Mouse (Mus musculus) testis, postnatal 14 days (tissue): ENCODE results near the gene Pirb.
"Not testable (repeated sequence)": the region's sequence is repeated elsewhere in the genome, so short reads cannot be mapped to it uniquely, and the experiment has no call there.

Experiments
- DNase-seq: peaks from one replicate; pipeline ENCODE4 v3.0.0; 2021; ENCODE audit warnings: low spot score

Gene Pirb

DNA sequence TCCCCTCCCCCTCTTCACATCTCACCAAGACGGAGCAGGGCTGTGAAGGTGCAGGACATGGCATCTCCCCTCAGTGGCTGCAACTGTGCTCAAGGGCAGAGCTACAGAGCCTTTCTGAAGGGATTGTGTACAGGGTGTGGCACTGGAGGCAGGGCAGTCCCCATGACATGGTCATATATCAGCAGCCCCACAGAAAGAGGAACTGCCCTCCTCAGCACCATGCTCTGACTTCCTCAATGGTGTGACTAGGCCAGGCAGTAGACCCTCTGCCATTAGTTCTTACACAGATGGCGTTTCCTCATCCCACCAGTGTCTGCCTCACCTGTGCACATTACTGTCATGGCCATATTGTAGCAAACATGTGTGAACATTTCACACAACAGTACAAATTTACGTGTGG lies at the start of gene Pirb:
TSS of gene Pirb (minus strand) at position 124 of the 400 bp plus-strand sequence.
- DNase-seq = not testable (repeated sequence)

DNA sequence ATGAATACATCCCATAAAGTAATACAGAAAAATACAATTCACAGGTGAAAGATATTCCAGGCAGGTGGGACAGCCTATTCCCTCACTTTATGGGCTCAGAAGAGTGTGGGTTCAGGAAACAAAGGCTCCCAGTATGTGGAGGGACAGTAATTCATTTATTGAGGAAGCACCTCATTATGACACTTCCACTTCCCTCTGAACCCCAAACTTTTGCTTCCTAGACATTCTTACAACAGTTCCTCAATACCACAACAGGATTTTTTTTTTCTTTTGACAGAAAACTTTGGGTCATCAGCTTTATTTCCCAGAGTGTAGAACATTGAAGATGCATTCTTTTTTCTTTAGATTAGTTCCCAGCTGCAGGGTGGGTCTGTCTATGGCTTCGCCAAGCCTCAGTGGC lies 12.5 kb upstream of the Pirb start:
- DNase-seq = not testable (repeated sequence)

DNA sequence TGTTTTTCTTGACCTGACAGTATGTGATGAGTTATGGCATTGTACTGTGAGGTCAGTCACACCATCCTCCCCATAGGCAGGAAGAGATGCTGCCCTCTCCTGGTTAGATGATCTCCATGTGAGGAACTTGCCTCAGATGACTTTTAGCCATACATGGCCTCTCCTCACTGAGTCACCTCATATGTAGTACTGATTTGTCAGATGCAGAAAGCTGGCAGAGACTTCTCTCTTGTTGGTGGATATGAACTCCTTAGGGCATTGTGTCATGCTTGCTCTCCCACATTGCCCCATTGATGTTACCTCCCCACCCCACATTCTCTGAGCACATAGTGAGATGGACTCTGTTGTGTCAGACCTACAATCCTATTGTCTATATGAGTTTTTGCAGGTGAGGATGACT lies 5.3 kb upstream of the Pirb start:
- DNase-seq = not testable (repeated sequence)

DNA sequence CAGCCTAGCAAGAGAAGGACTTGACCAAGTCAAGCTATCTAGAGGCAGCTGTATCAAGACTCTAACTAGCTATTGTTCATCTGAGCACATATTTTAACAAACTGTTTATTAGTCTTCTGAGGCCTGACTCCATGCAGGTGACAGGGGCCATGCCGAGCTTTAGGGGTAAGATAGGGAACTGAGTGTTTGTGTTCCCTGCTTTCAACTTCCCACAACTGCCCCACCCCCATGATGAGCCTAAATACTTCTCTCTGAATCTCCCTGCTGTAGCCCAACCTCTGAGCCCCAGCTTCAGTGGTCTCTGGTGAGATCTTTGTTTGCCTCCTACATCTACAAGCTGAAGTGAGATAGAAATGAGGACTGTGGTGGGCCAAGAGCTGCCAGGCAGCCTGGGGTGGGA lies 4.9 kb downstream of the Pirb start:
- no peak for DNase-seq

DNA sequence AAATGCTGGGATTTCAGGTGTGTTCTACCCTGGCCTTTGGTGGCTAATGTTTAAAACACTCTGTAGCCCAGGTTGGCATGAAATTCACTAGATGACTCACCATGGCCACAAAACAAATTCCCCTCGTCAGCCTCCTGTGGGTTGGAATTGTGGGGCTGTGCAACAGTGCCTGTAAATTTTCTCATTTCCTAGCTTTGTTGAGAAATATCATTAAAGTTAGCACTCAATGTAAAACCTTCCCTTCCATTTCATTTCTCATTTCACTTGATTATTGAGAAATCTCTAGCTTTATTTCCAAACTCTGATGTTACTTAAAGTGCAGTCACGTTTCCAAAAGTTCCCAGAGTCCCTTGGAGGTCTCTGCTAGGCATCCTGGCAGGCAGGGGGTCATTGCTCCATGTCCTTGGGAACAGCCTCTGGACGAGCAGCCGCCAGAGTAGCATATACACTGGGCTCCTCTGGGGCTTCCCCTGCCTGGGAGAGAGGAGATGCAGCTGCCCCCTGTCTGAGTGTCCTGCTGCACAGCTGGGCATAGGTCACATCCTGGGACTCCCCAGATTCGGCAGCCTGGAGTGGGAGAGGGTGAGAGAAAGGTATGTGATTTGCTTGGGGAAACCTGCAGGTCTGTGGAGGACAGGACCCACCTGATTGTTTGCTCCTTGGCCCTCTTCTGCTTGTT lies 7.8 kb downstream of the Pirb start:
- no peak for DNase-seq

DNA sequence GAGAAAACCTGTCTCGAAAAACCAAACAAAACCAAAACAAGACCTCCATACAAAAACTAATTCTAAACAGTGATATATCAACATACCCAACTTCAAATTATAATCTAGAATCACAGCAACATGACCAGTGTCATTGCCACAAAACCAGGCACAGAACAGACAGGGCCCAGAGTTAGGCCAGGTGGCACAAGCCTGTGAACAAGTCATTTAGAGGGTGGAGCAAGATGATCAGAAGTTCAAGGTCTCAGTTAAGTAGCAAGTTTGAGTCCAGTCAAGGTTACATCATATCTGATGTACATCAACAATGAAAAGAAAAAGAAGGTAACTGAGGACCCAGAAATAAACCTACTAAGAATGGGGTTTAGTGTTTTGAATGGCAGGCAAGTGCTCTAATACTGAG lies 11.2 kb downstream of the Pirb start:
- DNase-seq = no peak

DNA sequence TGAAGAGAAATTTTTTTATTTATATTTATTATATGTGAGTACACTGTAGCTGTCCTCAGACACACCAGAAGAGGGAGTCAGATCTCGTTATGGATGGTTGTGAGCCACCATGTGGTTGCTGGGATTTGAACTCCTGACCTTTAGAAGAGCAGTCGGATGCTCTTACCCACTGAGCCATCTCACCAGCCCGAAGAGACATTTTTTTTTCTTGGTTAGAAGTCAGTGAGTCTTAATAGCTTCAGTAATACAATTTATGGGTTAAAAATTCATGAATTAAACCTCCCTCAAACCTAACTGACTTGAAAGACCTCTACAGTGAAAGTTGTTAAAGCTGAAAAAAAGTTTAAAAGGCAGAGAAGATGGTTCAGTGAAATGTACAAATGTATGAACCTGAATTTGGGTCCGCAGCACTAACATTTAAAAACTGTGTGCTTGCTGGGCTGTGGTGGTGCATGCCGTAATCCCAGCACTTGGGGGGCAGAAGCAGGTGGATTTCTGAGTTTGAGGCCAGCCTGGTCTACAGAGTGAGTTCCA lies 11.7 kb downstream of the Pirb start:
- not testable (repeated sequence) for DNase-seq

DNA sequence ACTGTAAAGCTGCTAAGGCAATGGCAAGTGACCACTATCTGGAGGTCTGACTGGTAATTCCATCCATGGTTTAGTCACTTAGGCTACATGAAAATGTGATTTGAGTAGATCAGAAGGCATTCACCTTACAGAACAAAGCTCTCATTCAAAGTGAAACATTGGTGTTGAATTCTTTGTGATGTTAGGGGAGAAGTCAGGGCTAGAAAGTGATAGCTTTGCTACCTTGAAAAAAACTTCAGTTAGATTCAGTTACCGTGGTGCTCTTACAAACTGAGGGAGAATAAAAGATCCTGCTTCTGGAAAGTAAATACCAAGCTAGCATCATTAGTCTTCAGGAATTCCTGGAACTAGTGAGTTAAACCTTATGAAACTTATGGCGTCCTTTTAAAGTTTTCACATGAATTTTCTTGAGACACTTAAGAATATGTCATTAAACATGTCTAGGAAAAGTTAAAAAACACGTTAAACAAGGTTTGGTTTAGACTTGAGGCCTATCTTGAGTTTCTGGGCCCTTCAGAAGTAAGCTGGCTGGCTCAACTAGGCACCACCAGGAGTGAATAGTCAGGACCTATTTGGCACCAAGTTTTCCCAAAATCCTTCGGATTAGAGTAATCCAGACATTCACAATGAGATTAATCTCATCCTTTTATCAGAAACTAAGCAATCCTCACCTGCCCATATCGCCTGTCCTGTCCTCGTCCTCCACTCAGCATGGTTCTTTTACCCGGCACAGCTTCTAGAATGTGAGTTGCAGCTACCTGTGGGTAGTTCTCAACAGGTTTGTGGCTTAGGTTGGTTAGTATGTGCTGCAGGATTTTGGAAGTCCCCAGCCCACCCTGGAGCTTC lies 12.4 kb downstream of the Pirb start:
- DNase-seq = no peak

DNA sequence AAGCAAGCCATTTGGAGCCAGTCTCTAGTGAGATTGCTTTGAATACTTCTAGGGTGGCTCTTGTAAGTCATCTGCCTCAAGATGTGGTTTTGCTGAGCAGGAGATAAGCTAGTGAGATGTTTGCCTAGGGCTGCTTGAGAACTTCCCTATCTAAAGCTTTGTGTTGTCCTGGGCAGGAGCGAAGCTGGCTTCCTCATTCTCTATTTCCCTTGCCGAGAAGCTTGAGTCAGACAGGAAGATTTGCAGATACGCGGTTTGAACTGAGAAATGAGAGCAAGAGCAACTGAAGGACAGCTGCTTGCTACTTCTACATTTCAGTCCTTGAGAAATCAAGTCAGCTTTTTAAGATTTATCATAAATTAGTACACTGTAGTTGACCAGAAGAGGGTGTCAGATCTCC lies 13.2 kb downstream of the Pirb start:
- no peak for DNase-seq

DNA sequence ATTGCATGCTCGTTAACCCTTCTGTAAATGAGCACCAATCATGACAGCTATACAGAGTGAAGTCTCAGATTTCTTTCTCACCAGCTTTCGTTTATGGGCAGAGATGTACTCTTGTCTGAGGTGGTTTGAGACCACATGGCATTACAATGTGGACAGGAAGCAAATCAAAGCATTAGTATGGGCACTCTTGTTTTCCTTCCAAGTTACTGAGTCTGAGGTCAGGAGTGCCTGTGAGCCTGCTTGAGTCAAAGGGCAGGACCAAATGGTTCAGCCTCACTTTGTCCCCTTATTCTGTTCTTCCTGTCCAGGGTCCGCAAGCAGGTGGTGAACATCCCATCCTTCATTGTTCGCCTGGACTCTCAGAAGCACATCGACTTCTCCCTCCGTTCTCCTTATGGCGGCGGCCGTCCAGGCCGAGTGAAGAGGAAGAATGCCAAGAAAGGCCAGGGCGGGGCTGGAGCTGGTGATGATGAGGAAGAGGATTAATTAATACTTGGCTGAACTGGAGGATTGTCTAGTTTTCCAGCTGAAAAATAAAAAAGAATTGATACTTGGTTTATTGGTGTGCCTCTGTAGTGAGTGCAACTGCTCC lies 13.8 kb downstream of the Pirb start:
- DNase-seq = no peak

DNA sequence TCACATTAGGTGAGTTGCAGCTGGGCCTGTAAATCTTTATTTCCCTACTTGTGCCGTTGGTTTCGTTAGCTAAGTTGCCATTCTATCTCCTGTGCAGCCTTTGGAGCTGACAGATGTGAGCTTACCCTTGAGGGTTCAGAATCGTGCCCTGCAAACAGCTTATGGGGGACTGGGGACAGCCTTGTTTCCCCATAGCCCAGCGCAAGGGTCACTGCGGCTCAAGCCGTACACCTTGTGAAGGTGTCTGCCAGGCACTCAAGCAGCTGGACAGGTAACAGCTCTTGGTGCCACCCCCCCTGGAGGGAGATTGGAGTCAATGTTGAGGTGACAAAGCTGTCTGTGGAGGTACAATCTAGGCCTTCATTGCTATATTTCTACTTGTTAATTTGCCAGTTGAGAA lies 14.3 kb downstream of the Pirb start:
- no peak for DNase-seq

DNA sequence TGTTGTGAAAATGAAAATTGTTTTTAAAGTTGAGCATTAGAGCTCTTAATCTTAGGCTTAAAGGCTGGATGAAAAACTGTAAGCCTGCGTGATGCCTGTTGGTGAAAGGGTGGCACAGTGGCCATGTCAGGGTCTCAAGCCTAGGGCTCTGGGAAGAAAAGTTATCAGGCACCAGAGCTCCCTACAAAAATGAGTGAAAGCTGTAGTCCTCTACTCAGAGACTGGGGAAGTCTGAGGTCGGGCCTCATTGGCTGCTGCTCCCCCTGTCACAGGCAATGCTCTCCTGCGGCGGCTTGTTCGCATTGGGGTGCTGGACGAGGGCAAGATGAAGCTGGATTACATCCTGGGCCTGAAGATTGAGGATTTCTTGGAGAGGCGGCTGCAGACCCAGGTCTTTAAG lies 14.7 kb downstream of the Pirb start:
- DNase-seq = not testable (repeated sequence)

DNA sequence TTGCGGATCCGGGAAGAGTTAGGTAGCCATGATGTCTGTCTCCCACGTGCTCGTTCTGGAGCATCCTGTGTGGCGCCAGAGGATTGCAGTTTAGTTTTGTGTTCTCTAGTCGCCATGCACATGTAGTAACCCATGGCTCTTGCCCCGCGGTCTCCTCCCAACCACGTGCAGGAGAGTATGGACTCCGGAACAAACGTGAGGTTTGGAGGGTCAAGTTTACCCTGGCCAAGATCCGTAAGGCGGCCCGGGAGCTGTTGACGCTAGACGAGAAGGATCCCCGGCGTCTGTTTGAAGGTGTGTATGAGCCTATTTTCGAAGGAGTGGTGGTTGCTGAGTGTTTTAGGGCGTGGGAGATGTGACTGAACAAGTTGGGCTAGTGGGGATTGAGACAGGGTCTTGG lies 15.7 kb downstream of the Pirb start:
- no peak for DNase-seq

DNA sequence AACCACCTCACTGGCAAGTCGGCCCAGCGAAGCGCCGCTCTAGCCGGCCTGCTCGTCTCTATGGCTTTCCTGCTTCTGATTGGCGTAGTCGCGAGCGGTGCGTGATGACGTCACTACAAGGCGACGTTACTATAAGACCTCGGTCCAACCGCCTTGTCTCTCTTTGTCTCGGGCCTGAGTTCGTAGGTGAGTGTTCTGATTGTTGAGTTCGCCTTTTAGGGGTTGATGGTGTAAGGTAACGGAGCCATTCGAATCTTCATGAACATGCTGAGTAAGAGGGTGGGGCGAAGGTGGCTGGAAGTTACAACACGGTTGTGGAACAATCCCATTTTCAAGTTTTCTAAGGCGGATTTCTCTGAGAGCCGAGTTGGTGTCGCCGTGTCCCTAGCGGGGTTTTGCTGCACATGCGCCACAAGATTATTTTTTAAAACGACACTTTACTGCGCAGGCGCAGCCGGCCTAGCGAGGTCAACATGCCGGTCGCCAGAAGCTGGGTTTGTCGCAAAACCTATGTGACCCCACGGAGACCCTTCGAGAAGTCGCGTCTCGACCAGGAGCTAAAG lies 16.2 kb downstream of the Pirb start, which contains the start of gene Rps9:
TSS of gene Rps9 (plus strand) at position 115 of the 563 bp plus-strand sequence.
- peak; percentile 96 for DNase-seq

DNA sequence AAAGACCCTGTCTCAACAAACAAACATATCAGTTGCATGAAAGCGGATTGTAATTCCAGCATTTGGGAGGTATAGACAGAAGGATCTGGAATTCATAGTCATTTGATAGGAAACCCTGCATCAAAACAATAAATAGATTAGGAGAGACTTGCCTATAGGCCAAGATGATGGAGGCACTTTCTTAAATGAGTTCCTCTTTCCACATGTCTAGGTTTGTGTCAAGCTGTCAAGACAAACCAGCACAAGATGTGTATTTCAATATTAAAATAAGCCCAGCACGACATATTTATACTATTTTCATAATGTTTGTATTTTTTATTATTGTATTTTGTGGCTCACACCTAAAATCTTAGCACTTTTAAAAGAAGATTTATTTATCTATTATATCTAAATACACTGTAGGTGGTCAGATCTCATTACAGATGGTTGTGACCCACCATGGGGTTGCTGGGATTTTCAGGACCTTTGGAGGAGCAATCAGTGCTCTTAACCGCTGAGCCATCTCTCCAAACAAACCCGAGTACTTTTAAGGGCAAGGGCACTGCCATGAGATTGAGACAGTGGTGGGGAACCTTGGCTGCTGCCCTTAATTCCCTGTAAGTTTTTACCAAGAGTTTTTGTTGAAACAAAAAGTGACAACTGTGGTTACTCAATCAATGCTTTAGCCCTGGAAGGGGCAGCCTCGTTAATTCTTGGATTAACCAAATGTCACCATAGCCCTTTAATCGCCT lies 16.9 kb downstream of the Pirb start:
- DNase-seq = no peak

DNA sequence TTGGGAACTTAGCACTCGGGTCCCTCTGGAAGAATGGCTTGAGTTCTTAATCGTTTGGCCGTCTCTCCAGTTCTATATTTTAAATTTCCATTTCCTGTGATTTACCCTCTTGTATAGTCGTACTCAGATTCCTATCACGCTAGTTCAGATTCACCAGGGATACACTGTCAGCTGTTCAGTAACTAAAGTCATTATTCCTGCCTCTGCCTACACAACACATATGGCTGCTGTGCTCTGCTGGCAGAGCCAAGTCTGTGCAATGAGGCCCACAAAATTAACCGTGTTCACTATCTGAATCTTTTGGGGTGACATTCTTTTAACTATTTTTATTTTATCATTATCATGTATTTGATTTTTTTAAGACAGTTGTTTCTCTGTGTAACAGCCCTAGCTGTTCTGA lies 21.7 kb downstream of the Pirb start:
- no peak for DNase-seq

DNA sequence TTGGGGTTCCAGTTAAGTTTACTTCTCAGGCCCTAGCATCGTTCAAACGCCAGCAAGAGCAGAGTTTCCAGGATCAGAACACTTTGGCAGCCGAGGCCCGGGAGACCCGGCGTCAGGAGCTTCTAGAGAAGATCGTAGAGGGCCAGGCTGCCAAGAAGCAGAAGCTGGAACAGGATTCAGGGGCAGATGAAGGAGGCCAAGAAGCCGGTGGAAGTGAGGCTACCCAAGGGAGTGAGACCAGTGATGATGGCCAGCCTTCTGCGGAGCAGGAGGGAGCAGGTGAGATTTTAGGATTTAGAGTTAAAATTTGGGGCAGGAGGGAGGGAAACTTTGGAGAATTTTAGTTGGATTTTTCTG lies 25.3 kb downstream of the Pirb start:
- DNase-seq = not testable (repeated sequence)

DNA sequence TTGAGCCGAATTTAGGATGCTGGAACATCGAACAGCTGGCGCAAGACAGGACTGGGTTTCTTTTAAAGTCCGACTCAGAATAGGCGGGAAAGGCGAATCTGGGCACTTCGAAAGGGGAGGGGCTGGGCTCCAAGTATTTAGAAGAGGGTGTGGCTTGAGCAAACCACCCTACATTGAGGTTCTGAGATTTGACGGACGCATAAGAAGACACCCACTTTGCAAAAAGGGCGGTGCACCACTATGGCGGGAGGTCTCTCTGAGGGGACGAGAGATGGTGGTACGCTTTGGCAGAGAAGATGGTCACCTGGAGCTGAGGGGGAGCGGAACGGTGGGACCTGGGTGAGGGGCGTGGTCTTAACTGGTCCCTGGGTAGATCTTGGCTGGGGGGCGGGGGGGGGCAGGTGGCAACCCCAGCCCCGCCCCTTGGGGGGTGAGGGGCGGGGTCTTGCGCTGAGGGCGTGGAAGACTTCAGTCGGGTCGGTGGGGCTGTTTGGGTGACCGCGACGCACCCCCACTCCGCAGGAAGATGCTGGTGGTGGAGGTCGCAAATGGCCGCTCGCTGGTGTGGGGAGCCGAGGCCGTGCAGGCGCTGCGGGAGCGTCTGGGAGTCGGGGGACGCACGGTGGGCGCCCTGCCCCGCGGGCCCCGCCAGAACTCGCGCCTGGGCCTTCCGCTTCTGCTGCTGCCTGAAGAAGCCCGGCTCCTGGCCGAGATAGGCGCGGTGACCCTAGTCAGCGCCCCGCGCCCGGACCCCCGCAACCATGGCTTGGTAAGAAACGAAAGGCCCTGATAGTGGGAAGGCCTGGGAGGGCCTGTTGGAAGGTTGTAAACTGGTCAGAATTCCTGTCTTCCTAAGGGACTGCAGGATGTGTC lies 25.9 kb downstream of the Pirb start:
- DNase-seq = peak; percentile 83

DNA sequence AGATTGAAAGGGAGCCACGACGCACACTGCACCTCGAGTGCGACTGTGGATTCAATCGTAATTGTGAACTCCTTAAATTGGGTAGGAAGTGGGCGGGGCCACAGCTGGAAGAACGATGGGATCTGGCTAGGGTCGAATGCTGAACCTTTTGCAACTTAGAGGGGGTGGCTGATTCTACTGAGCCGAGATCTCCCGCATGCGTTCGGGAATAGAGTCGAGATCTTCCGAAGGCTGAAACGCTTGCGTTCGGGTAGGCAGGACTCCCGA lies 26.4 kb downstream of the Pirb start:
- DNase-seq = no peak

DNA sequence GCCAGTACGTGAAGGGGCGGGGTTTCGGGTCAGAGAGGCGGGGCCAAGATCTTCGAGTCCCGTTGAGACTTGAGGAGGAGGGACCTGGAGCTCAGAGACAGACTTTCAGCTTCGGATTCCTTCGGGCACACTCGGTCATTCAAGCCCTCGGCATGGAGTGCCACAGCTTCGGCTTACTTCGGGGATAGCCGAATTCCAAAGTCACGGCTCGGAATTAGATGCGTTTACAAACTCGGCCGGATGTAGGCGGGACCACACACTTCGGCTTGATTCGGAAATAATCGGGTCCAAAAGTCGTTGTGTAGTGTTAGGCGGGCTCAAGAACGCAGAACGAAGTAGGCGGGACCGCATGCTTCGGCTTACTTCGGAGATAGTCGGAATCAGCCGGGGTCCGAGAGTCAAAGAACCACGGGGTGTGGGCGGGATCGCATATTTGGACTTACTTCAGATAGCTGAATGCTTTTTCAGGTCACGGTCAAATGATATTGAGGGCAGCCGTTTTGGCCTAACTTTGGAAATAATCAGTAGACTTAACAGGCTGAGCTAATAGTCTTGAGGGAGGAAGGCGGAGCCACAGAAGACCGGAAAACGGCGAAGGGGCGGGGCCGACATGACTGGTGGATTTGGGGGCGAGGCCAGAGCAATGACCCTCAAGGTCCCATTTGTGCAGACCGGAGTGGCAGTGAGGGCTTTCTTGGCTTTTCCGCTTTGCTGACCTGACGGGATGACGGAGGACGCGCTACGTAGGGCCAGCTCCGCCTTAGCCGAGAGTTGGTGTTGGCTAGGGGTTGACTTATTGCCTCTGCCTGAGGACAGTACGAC lies 27.0 kb downstream of the Pirb start, which contains the start of gene Mboat7:
TSS of gene Mboat7 (minus strand) at position 537 of the 822 bp plus-strand sequence.
- peak; percentile 93 for DNase-seq
